12 mouse cellular contexts compared by ENCODE assay signal in genomic region chr11:114567045-114567780, GRCm38 (mm10).
DNase-seq lines count a peak whose midpoint lies in the region; ATAC-seq lines count a peak whose summit lies in the region.
"Had no signal": no experiment of that assay in that cellular context is flagged by ENCODE, and none has a peak within 500 bp of the region (broad histone marks: within the 10 kb centered on the region; RNA-seq: fewer than 3 reads in every experiment).

No protein-coding gene starts in this region.

- peak overlapping the region; percentile 34 for H3K4me2 ChIP-seq in hindbrain, embryonic 12.5 days (replicated peaks)
- H3K4me2 ChIP-seq in midbrain, embryonic 14.5 days (ENCODE audit: low read length), result peak overlapping the region; percentile 34

- no peaks in the 10 kb centered on the region for H3K36me3 ChIP-seq in embryonic facial prominence, embryonic 10.5 days (replicated peaks)
- no peaks in the 10 kb centered on the region for H3K36me3 ChIP-seq in hindbrain, embryonic 12.5 days
- H3K36me3 ChIP-seq in midbrain, embryonic 14.5 days (ENCODE audit: control insufficient read depth, insufficient read depth, low read length), result no peaks in the 10 kb centered on the region
- H3K36me3 ChIP-seq: G1E had no signal

- 0 out of 2 replicates have a peak overlapping the region, but pooled peaks have one; percentile 14 for H3K27ac ChIP-seq in embryonic facial prominence, embryonic 10.5 days (replicated peaks)
- peak overlapping the region; percentile 66 for H3K27ac ChIP-seq in hindbrain, embryonic 12.5 days
- peak overlapping the region; percentile 60 for H3K27ac ChIP-seq in midbrain, embryonic 14.5 days (replicated peaks; ENCODE audit: low read depth, low read length)

- H3K4me1 ChIP-seq in embryonic facial prominence, embryonic 10.5 days, result peaks cover 31% of the 10 kb centered on the region
- H3K4me1 ChIP-seq in hindbrain, embryonic 12.5 days, result peaks cover 27% of the 10 kb centered on the region
- H3K4me1 ChIP-seq in midbrain, embryonic 14.5 days (ENCODE audit: control insufficient read depth, insufficient read depth, low read length), result peaks cover 19% of the 10 kb centered on the region

- peak overlapping the region; percentile 35 for H3K4me3 ChIP-seq in embryonic facial prominence, embryonic 10.5 days
- H3K4me3 ChIP-seq in hindbrain, embryonic 12.5 days, result no peak overlapping the region
- no peak overlapping the region for H3K4me3 ChIP-seq in midbrain, embryonic 14.5 days (replicated peaks; ENCODE audit: low read depth, low read length)

- DNase-seq in ES-CJ7 (ENCODE audit: low read depth, low spot score), result peak; percentile 62
- DNase-seq in embryonic facial prominence, embryonic 10.5 days (ENCODE audit: low spot score), result peak; percentile 47
- DNase-seq in midbrain, embryonic 14.5 days, result peak; percentile 73
- no peak for DNase-seq in ovary, postnatal 14 days (ENCODE audit: low spot score)
- DNase-seq in right cerebral cortex, postnatal 25 days, result no peak
- no peak for DNase-seq in spleen, postnatal 14 days (ENCODE audit: low spot score in 2 of 2)
- DNase-seq: adrenal gland, postnatal 14 days; cerebellum, postnatal 25 days; gastrocnemius, postnatal 14 days; thymus, postnatal 36 days had no signal

- 4% methylated on average over 20 of the region's 20 CpGs for WGBS in embryonic facial prominence, embryonic 10.5 days
- 7% methylated on average over 20 of the region's 20 CpGs for WGBS in hindbrain, embryonic 12.5 days
- 5% methylated on average over 20 of the region's 20 CpGs for WGBS in midbrain, embryonic 14.5 days

- H3K27me3 ChIP-seq in embryonic facial prominence, embryonic 10.5 days (replicated peaks; ENCODE audit: low read depth, poor library complexity, severe bottlenecking), result peaks cover 47% of the 10 kb centered on the region
- peaks cover 11% of the 10 kb centered on the region; the same call in 1 of the 2 replicates for H3K27me3 ChIP-seq in hindbrain, embryonic 12.5 days
- H3K27me3 ChIP-seq in midbrain, embryonic 14.5 days (ENCODE audit: control insufficient read depth, insufficient read depth, low read length), result no peaks in the 10 kb centered on the region

- peaks cover 11% of the 10 kb centered on the region for H3K9me3 ChIP-seq in embryonic facial prominence, embryonic 10.5 days
- no peaks in the 10 kb centered on the region for H3K9me3 ChIP-seq in hindbrain, embryonic 12.5 days (replicated peaks)
- H3K9me3 ChIP-seq in midbrain, embryonic 14.5 days (ENCODE audit: control insufficient read depth, low read length), result no peaks in the 10 kb centered on the region

- ATAC-seq in hindbrain, embryonic 12.5 days (ENCODE audit: low FRiP score), result peak; percentile 26; the same call in 1 of the 2 replicates
- no peak; the same call in 1 of the 2 replicates for ATAC-seq in midbrain, embryonic 14.5 days (ENCODE audit: low FRiP score, low TSS enrichment)

- no peak overlapping the region for H3K9ac ChIP-seq in hindbrain, embryonic 12.5 days
- no peak overlapping the region for H3K9ac ChIP-seq in midbrain, embryonic 14.5 days (replicated peaks; ENCODE audit: low read length)

Comparison
In these comparisons a context has a peak if more than half of its experiments do, and no peak if none do; other contexts are left out.
1. DNase-seq: peak in ES-CJ7 (single experiment), embryonic facial prominence, embryonic 10.5 days (single experiment) and midbrain, embryonic 14.5 days (single experiment); none in ovary, postnatal 14 days (single experiment), right cerebral cortex, postnatal 25 days (single experiment) and spleen, postnatal 14 days (0 of 2).
2. H3K27ac ChIP-seq: peak in every context shown above with its lines; median percentile 66 in hindbrain, embryonic 12.5 days; 60 in midbrain, embryonic 14.5 days; 14 in embryonic facial prominence, embryonic 10.5 days.